Mouse (Mus musculus): ENCODE results near the gene Lama5.

DNA sequence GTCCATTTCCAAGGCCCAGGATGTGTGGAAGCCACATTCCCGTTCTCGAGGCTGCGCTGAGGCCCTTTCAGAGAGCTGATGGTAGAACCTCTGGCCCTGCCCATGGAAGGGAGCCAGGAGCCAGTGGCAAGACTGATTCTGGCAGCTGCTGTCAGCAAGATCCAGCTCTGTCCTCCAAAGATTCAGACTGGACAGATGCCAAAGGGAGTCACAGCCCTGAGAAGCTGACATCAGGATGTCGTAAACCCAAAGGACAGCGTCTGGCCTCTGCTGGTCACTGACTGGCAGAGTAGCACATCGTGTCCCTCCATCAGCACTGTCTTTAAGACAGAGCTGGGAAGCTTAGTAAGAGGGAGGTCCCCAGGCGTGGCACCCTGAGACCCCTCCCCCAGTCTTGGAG, 2.9 kb upstream of the Lama5 start:
- no peak for TF ChIP-seq POLR2A (IDR thresholded peaks at IDR 0.05; ENCODE audit: low read depth, low read length)
- TF ChIP-seq CTCF (conservative IDR thresholded peaks at IDR 0.05; ENCODE audit: insufficient read depth, insufficient read length, low read depth, low read length) = peak; percentile 15; the same call in 1 of the 2 replicates
